Mouse (Mus musculus) E14TG2a.4 (cell line): ENCODE data around the gene Babam1.

Source experiments
- H3K27me3 ChIP-seq: 2 replicates; pipeline ENCODE4 v1.6.1; 2014; ENCODE audit warnings: low read length, control low read depth; ENCODE audit not compliant: insufficient read depth
- H3K36me3 ChIP-seq: 2 replicates; pipeline ENCODE4 v1.6.1; 2014; ENCODE audit warnings: low read length, control low read depth; ENCODE audit not compliant: insufficient read depth
- H3K4me1 ChIP-seq: replicated peaks from 2 replicates; pipeline ENCODE4 v1.6.1; 2014; ENCODE audit warnings: low read depth, low read length, control low read depth
- H3K4me3 ChIP-seq: replicated peaks from 2 replicates; pipeline ENCODE4 v1.5.1; 2014; ENCODE audit warnings: mild to moderate bottlenecking, low read length
- H3K9me3 ChIP-seq: 2 replicates; pipeline ENCODE4 v1.6.1; 2014; ENCODE audit warnings: low read length, control low read depth
- CTCF ChIP-seq: conservative IDR thresholded peaks from 2 replicates; pipeline ENCODE4 v1.5.1; 2014; ENCODE audit warnings: low read length
- NANOG ChIP-seq: IDR thresholded peaks from 2 replicates; pipeline ENCODE4 v1.6.1; 2014; ENCODE audit warnings: borderline replicate concordance, low read length, mixed read lengths
- POU5F1 ChIP-seq: IDR thresholded peaks from 2 replicates; pipeline ENCODE4 v1.6.1; 2014; ENCODE audit warnings: low read length, borderline replicate concordance

Babam1 gene

DNA sequence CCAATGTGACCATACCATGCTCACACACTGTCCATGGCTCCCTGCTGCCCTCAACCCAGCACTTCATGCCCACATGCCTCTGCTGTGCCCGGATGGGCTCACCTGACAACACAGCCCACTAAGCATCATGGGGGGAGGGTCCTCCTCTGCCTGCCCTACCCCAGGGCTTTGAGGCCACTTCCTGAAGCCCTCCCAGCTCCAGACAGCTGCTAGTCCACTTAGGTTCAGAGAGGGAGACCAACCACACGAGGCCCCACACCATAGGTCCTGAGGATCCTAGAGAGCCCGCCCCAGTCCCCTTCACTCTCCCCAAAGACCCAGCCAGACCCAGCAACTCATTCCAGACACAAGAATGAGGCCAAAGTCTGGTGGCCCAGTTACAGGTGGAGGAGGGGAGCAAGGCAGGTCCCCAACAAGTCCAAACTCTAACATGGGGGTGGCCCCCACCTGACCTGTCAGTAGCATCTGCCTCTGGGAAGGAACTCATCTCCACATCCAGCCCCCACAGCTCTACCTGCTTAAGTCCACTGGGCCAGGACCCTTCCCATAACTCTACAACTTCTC, 17.1 kb upstream of the Babam1 start:
- Histone ChIP-seq H3K9me3 (no peaks in the 10 kb centered on the region), H3K4me1 (peaks cover 73% of the 10 kb centered on the region), H3K36me3 (peaks cover 40% of the 10 kb centered on the region), H3K27me3 (peaks cover 50% of the 10 kb centered on the region), H3K4me3 (peak overlapping the region; percentile 93)
- no peak for TF ChIP-seq NANOG
- no peak for TF ChIP-seq CTCF
- no peak for TF ChIP-seq POU5F1

DNA sequence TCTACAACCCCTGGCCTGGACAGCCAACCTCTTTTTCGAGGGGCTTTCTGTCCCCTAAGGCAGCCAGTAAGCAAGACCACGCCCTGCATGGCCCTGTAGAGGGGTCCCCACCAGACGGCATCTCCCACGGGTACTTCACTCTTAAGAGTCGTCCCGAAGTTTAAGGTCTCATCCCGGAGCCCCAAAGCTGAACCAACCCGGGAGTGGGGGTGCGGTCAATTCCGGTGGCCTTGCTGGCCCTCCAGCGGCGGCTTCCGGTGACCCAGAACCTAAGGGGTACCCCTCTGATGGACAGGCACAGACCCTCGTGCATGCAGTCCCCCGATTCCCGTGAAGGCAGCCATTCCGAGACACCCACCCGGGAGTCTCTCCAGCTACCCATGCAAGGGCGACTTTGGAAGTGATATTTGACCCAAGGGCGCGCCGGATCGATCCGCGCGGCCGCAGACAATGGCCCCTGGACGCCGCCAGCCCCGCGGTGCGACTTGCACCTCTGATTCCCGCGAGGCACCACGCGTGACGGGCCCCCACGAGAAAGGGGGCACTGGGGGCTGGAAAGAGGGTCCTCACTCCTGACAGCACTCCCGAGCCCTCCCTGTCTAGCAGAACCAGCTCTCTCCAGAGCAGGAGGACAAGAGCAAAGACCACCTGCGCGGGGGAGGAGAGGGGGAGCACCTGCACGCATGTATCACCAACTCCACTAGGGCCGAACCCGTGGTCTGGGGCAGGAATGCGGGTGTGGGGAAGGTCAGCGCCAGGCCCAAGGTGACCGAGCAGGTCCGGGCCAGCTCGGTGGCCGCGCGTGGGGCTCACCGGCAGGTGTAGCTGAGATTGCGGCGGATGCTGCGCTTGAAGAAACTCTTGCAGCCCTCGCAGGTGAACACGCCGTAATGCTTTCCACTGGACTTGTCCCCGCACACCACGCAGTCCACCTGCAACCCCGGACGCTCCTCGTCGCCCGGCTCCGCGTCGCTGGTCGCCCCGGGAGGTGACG, 16.2 kb upstream of the Babam1 start:
- Histone ChIP-seq H3K4me3 (peak overlapping the region; percentile 93), H3K36me3 (peaks cover 32% of the 10 kb centered on the region), H3K4me1 (peaks cover 73% of the 10 kb centered on the region), H3K9me3 (no peaks in the 10 kb centered on the region), H3K27me3 (peaks cover 50% of the 10 kb centered on the region)
- TF ChIP-seq NANOG (no peak), POU5F1 (no peak)

DNA sequence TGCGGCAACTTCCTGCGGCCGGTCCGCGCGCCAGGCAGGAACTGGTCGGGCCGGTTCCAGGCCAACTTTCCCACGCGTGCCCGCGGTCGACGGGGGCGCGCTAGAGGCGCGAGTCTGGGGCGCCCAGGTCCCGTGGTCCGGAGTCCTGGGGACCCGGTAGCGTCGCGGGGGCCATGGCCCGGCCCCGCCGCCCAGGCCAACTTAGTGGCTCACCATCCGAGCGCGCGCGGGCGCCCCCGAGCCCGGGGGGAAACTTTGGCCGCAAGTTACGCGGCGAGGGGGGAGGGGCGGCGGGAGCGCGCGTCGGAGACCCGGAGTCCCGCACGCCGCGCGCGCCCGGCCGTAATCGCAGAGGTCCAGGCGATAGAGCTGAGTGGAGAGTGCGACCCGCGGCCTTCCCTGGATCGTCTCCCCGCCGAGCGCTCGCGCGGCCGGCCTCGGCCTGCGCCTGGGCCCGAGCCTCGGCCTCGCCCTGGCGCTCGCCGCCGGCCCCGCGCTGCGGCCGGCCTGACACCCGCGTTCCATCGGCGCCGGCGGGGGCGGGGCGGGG, 15.2 kb upstream of the Babam1 start, which contains the start of gene Nr2f6:
TSS of gene Nr2f6 (minus strand) at position 540 of the 550 bp plus-strand sequence.
- no peaks in the 10 kb centered on the region for H3K9me3 ChIP-seq
- H3K4me1 ChIP-seq: peaks cover 77% of the 10 kb centered on the region
- peak within 1 kb of the TSS; percentile 93 for H3K4me3 ChIP-seq
- TF ChIP-seq CTCF: no peak
- no peak for TF ChIP-seq NANOG
- TF ChIP-seq POU5F1: no peak
- H3K27me3 ChIP-seq: peaks cover 43% of the 10 kb centered on the region
- H3K36me3 ChIP-seq: peaks cover 30% of the 10 kb centered on the region

DNA sequence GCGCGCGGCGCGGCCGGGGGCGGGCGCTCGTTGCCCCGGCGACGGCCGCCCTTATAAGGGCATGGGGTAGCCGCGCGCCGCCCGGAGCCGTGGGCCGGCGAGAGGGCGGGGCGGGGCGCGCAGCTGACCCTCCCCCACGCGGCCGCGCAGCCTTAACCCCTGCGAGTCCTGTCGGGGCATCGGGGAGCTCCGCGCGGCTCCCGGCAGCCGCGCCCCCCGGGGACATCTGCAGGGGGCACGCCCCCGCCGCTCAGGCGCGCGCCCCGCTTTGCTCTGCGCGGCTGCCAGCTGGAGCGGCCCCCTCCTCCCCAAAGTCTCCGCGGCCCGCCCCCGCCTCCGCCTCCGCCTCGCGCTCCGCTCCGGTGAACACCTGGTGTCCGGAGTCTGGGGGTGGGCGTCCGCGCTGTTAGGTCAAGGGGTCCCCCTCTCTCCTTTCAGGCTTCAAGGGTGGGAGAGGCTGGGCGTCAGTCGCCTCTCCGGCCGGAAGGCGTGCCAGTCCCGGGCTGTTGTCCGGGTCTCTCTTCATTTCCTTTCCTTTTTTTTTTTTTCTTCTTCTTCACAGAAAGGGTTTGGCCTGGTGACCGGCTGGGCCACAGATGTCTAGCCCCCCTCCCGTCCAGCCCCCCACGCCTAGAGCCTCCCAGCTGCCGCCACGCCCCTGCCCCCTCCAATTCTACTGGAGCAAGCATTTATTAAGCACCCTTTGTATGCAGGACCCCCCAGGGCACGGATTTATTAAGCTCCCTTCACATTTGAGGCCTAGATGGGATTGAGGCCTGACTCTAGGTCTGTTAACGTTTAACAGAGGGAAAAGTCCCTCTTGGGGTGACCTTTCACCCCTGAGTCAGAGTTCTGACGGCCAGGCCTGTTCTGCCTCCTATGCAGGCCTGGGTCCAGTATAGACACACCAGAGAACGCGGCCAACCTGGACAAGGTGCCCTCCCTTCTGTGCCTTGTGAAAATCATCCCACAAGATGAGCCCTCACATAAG, 14.4 kb upstream of the Babam1 start:
- H3K4me1 ChIP-seq: peaks cover 77% of the 10 kb centered on the region
- peaks cover 22% of the 10 kb centered on the region for H3K36me3 ChIP-seq
- no peaks in the 10 kb centered on the region for H3K9me3 ChIP-seq
- no peak for TF ChIP-seq POU5F1
- no peak for TF ChIP-seq NANOG
- no peak for TF ChIP-seq CTCF
- peaks cover 36% of the 10 kb centered on the region for H3K27me3 ChIP-seq
- peak overlapping the region; percentile 93 for H3K4me3 ChIP-seq

DNA sequence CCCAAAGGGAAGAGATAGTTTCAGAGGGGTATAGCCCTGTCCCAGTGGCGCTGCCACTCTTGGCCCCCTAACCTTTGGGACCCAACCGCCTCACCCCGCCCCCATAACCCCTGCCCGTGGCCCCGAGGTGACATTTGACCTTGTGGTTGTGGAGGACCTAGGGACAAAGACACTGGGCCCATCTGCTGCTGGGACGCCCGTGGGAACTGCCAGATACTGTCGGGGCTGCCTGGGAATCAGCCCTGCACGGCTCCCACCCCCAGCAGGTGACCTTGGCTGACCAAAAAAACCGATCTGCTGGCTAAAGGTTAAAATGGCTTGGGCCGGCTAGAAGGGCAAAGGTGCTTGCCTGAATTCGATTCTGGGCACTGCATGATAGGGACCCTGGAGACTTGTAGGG, 13.3 kb upstream of the Babam1 start:
- TF ChIP-seq NANOG: no peak
- no peak for TF ChIP-seq CTCF
- no peak for TF ChIP-seq POU5F1
- Histone ChIP-seq H3K36me3 (peaks cover 11% of the 10 kb centered on the region), H3K4me3 (peak overlapping the region; percentile 43), H3K27me3 (peaks cover 24% of the 10 kb centered on the region), H3K9me3 (no peaks in the 10 kb centered on the region), H3K4me1 (peaks cover 84% of the 10 kb centered on the region)

- Histone ChIP-seq H3K4me3 (peak overlapping the region; percentile 43), H3K27me3 (peaks cover 20% of the 10 kb centered on the region), H3K4me1 (peaks cover 84% of the 10 kb centered on the region), H3K36me3 (peaks cover 6% of the 10 kb centered on the region), H3K9me3 (no peaks in the 10 kb centered on the region)
- TF ChIP-seq CTCF (no peak), NANOG (no peak), POU5F1 (no peak)
These were observed 12.8 kb upstream of the Babam1 start for GRCm38 (mm10) chr8:71383860-71384259.

DNA sequence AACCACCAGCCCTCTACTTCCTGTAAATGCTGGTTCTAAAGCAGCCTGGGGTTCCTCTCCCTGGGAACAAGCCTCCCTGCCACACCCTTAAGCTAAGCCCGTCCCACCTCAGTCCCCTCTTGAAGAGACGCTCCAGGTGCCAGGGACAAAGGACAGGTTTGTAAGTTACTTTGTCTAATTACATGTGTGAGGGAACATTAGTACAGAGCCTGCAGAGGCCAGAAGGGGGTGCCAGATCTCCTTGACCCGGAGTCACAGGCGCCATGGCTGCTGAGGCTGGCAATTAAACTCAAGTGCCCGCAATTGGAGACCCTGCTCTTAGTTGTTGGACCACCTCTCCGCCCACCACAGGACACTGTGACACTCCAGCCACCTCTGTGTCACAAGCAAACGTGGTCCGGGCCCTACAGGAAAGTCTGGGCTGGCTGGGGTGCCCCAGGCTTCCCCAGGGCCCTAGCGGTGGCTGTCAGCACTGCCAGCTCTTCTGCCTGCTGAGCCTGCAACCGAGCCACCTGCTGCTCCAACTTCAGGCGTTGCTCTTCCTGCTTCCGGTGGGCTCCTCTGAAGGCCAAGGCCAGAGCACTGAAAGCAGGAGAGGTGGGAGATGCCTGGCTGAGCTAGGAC, 11.3 kb upstream of the Babam1 start:
- TF ChIP-seq CTCF: peak; percentile 62
- no peak for TF ChIP-seq NANOG
- Histone ChIP-seq H3K36me3 (no peaks in the 10 kb centered on the region), H3K4me1 (peaks cover 69% of the 10 kb centered on the region), H3K27me3 (peaks cover 6% of the 10 kb centered on the region), H3K4me3 (peak overlapping the region; percentile 73), H3K9me3 (no peaks in the 10 kb centered on the region)

GRCm38 (mm10) chr8:71388267-71388666, 8.4 kb upstream of the Babam1 start:
- no peaks in the 10 kb centered on the region for H3K27me3 ChIP-seq
- H3K4me3 ChIP-seq: no peak overlapping the region
- H3K9me3 ChIP-seq: no peaks in the 10 kb centered on the region
- TF ChIP-seq POU5F1: no peak
- no peaks in the 10 kb centered on the region for H3K36me3 ChIP-seq
- peaks cover 76% of the 10 kb centered on the region for H3K4me1 ChIP-seq
